Mouse (Mus musculus) cerebellum, adult 2 months (tissue): ENCODE data around the gene Gm10065.

ENCODE experiments used
- CTCF ChIP-seq: fragments of 200-500 bp; IDR thresholded peaks from 2 replicates; pipeline ENCODE4 v1.5.1; 2011; ENCODE audit warnings: low read depth, mild to moderate bottlenecking, control low read depth, low read length, moderate library complexity, borderline replicate concordance; ENCODE audit not compliant: insufficient read depth
- POLR2A ChIP-seq: fragments of 200-500 bp; IDR thresholded peaks from 2 replicates; pipeline ENCODE4 v1.6.1; 2011; ENCODE audit warnings: low read length, control low read depth, borderline replicate concordance; ENCODE audit not compliant: insufficient read depth

DNA sequence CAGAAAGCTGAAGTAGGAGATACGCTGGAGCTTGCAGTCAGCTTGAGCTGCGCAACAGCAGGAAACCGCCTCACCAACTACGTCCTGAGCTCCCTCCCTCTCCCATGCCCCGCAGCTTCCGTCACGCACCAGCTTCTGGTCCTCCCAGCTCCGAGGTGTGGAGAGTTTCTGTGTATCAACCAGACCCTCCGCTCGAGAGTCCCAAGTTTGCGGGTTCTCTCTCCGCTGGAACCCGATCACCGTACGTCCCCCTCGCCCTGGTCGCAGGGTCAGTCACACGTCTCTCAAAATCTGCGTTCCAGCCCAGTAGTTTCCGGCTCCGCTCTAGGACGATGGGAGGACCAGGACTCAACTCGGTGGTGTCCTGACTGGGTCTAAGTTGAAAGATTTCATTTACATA, 25.8 kb downstream of the Gm10065 start, which contains the start of gene Zscan26:
- no peak for TF ChIP-seq CTCF
- TF ChIP-seq POLR2A: peak; percentile 74
